Mouse (Mus musculus) lung, adult 2 months (tissue): ENCODE results near the gene Zswim1.

ENCODE experiments used
- CTCF ChIP-seq: fragments of 200-500 bp; IDR thresholded peaks from 2 replicates; pipeline ENCODE4 v1.5.1; 2011; ENCODE audit warnings: mild to moderate bottlenecking, low read length, control low read depth; ENCODE audit not compliant: insufficient read depth
- POLR2A ChIP-seq: fragments of 200-500 bp; IDR thresholded peaks from 2 replicates; pipeline ENCODE4 v1.6.1; 2011; ENCODE audit warnings: low read depth, mild to moderate bottlenecking, control low read depth, low read length, borderline replicate concordance; ENCODE audit errors: extremely low read depth

DNA sequence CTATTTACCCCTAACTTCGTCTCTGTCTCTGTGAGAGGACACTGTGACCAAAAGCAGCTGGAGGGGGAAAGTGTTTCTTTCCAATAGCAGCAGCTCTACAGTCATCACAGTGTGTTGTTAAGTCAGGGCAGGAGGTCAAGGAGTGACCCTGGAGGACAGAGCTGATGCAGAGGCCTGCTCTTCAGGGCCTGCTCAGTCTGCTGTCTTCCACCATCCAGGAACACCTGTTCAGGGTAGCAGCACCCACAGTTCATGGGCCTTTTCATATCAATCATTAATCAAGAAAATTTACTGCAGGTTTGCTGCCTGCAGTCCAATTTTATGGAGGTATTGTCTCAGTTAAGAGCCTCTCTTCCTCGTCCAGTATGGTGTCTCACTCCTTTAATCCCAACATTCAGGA is 8.9 kb upstream of the Zswim1 start:
- no peak for TF ChIP-seq CTCF
- no peak for TF ChIP-seq POLR2A
